Mouse (Mus musculus) adrenal gland, postnatal 14 days (tissue): Measurements from ENCODE around the gene Slx. TPM values are rescaled to one million over a fixed set of nuclear protein-coding genes. Genes with fewer than 3 reads are reported as not detected.
"Not testable (repeated sequence)": the region's sequence is repeated elsewhere in the genome, so short reads cannot be mapped to it uniquely, and the experiment has no call there.

Experiments used
- DNase-seq: peaks from one replicate; pipeline ENCODE4 v3.0.0; 2021; ENCODE audit warnings: mixed read lengths
- long read RNA-seq, 2 experiments: library from polyadenylated mRNA; stranded (forward); transcript quantifications; one replicate each; pipeline ENCODE4 v2.0.0; 2021
- microRNA-seq, 2 experiments: library from miRNA; unstranded; fragments of <30 nt; microRNA quantifications; one replicate each; pipeline ENCODE4 v1.2.0; 2021
- total RNA-seq: library from RNA; stranded (reverse); gene quantifications from 2 replicates; pipeline ENCODE4 v1.2.3, GENCODE M21; 2021

Slx gene
- total RNA-seq: not detected in 2 replicates
- long read RNA-seq, experiment 1: 0 reads
- long read RNA-seq, experiment 2: 0 reads

DNA sequence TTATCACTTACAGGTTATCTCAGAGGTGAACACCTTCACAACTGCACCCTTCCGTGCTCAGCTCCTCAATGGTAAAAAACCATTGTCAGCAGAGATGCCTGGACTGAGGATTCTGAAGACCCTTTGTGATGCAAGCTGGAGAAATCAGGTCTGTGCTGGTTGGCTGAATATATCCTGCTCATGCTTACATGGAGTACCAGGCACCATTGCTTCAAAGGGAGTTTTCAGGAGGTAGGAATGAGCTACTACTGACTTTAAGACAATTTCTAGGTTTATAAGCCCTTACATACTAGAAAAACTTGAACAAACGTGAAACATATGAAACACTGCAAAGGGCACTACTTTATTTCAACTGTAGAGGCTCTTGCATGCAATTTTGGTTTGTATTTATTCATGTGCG, at the start of gene Slx:
Gene Slx (minus strand): TSS at position 101 of the 400 bp plus-strand sequence.
- not testable (repeated sequence) for DNase-seq

Small RNA genes within 50 kb of the gene (microRNA-seq; reads per million reads assigned to microRNA genes)
- 0 reads per million in 2 experiments for gene Gm27341

Other genes starting within 250 kb of the Slx start
- not detected in 2 replicates for gene Gm2030, start 235.5 kb downstream of the Slx start, total RNA-seq
- gene Gm14525, start 157.1 kb upstream of the Slx start, total RNA-seq: not detected in 2 replicates